Mouse (Mus musculus): ENCODE results near the gene Ldb2.

Gene Ldb2

DNA sequence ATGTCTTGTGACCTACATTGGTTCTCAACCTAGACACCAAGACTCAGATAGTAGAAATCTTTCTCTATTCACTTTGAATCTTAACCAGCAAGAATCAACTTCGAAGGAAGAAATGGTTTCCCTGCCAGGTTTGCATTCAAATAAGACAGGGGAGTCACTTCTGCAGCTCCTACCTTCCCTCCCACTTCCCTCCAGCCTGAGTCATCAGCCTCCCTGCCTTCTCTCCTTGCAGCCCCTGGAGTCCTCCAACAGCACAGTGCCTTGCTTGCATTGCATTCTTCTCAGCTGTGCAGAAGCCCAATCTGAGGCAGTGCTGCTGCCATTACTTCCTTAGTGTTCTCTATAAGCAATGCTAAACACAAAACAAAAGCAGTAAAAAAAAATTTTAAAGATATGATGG lies 79.6 kb downstream of the Ldb2 start:
- no peak for DNase-seq (ENCODE audit: low read depth)

- DNase-seq (ENCODE audit: low read depth), result no peak
These were observed 85.0 kb downstream of the Ldb2 start for GRCm38 (mm10) chr5:44714508-44714907.

DNA sequence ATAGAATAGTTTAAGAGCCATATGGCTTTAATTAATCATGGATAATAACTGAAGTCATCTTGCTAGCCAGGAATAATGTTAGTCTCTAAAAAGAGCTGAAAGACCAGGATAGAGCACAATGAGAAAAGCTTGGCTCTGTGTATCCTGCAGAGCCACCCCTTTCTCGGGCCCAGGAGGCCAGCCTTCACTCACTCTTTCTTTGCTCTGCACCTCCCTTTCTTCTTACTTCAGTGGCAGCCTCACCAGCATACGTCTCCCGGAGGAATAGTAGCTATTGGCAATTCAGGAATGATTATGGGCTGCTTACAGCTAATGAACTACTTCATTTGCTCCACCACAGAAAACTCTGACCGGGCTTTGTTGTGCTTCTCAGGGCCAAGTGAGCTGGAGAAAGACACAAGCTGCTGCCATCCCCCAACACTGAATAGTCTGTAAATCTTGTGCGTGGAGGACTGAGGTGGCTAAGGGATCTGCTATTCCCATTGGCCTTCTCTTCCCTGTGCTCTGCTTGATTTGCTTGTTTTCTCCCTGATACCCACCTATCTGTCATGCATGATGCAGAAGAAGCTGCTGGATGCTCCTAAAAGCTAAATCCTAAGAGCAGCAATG lies 86.2 kb downstream of the Ldb2 start:
- DNase-seq (ENCODE audit: low read depth), result no peak

- no peak for DNase-seq (ENCODE audit: low read depth)
These were observed 88.3 kb downstream of the Ldb2 start for GRCm38 (mm10) chr5:44711211-44711610.

GRCm38 (mm10) chr5:44710132-44710871 lies 89.2 kb downstream of the Ldb2 start:
- DNase-seq (ENCODE audit: low read depth), result no peak

GRCm38 (mm10) chr5:44709276-44709675 lies 90.2 kb downstream of the Ldb2 start:
- no peak for DNase-seq (ENCODE audit: low read depth)

DNA sequence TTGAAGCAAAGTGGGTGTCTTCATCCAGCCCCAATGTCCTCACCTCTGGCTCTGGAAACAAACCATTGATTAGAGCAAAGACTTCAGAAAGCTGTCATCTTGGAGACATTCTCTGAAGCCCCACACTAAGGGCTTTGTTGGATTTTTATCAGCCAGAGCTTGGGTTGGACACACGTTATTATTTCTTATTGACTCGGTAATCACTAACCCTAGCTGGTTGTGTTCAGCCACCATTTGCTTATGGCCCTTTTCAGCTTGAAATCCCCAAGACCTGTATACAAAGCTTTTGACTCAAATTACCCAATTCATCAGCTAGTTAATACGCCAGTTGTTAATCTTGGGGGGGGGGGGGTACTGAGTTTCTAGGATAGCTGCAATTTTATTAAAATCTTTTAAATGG lies 91.5 kb downstream of the Ldb2 start:
- no peak for DNase-seq (ENCODE audit: low read depth)

- no peak for DNase-seq (ENCODE audit: low read depth)
These were observed 92.3 kb downstream of the Ldb2 start for GRCm38 (mm10) chr5:44706997-44707698.

- no peak for DNase-seq (ENCODE audit: low read depth)
These were observed 101.5 kb downstream of the Ldb2 start for GRCm38 (mm10) chr5:44697993-44698392.

DNA sequence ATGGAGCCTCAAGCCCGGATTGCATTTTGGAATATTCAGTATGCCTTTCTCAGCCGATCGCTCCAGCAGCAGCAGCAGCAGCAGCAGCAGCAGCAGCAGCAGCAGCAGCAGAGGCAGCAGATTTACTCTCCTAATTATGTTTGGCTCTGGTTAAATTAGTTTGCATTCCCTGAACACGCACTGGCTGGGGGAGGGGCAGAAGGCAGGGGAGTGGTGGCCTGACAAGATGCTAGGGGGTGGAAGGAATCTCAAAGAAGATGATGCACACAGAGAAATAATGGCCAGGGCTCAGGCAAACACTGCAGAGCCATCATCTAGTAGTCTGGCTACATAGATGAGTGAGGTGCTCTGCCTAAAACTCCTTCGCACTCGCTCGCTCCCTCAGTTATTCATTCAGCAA lies 102.9 kb downstream of the Ldb2 start:
- no peak for DNase-seq (ENCODE audit: low read depth)

DNA sequence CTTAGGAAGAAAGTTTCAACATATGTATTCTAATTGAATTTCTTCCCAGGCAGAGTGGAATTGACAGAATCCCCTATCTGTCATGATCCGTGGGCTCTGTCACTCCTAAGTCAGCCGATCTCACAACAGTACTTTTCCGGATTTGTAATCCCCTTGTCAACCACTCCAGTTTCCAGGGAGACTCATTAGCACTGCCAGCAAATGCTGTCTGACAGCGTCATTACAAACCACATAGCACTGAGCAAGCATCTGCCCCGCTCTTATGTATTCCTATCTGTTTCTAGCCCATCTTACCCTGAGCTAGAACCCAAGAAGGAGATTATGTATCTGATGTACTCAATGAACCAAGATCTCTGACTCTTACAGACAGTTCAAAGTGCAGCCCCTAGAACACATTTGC lies 105.8 kb downstream of the Ldb2 start:
- no peak for DNase-seq (ENCODE audit: low read depth)

- no peak for DNase-seq (ENCODE audit: low read depth)
These were observed 113.1 kb downstream of the Ldb2 start for GRCm38 (mm10) chr5:44686344-44686743.

DNA sequence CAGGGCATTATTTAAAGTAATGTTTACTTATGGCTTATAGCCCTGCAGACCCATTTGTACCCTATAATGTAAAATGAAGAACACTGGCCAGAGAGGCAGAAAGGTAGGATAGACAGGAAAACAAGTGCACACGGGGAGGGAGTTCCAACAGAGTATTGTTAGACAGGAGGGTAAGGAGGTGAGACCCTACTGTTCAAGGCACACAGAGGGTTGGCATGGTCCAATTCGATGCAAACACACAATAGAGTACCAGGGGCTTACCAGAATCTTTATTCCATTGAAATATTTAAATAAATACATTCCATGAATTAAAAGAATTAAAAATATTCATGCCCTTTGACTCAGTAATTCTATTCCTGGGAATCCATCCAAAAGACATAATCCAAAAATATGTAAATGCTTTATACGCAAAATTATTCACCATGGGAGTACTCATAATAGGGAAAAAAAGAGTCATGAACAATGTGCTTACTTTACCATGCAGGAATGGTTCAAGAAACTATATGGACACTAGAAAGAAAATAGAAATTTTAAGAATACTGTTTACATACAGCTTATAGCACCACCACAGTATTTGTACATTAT lies 118.3 kb downstream of the Ldb2 start:
- no peak for DNase-seq (ENCODE audit: low read depth)

DNA sequence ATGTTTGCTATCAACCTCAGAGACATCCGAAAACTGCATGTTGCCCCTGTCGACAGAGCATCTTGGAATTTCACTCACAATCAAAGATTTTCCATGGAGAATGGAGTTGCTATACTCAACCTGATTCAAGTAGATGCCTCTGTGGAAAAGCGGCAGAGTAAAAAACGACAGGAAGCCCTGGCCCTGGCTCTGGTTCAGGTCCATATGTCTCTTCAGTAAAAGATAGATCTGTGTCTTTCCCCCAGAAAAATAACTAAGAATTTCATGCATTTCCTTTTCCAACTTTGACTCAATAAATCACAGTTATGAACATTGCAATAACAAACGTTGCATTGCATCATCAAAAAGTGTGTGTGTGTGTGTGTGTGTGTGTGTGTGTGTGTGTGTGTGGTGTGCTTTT lies 121.7 kb downstream of the Ldb2 start:
- DNase-seq (ENCODE audit: low read depth), result no peak

DNA sequence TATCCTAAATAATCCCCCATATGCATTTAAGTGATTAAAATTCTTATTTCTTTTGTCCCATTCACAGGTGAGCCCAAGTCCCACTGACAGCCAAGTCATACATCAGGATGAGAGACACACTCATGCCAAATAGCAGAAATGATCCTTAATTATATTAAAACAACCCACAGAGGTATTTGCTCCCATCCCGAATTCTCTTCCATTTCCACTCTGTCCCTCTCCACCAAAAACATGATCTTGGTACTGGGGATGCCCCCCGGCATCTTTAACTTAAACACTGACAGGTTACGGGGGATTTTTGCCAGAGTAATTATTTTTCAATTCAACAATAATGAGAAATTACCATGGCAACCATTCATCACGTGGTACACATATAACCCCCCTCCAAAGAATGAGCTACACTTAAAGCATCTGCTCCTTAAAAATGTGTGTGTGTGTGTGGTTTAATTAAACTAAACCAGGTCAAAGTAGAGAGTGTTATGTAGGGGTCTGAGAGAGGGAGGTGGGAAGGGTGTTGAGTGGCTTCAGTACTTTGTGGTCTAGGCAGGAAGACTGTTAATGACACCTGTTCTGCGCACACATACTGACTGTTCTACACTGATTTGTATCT lies 123.2 kb downstream of the Ldb2 start:
- no peak for DNase-seq (ENCODE audit: low read depth)

DNA sequence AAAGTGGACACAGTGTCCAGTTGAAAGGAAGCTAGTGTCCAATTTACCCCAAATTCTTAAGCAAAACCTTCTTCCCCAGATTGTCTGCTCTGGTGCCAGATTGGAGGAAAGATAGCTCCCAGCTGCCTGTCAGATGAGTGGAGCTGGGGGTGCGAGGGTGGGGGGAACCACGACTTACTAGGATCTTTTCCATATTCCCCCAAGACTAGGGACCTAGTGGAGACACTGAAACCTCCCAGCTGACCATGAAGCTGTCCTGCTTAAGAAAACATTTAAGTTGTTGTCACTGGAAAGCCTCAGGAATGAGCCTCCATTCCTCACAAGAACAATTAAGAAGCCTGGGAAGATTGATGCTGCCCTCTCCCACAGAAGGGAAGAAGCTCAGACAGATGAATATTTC lies 129.1 kb downstream of the Ldb2 start:
- DNase-seq (ENCODE audit: low read depth), result no peak

GRCm38 (mm10) chr5:44667907-44668306 lies 131.6 kb downstream of the Ldb2 start:
- no peak for DNase-seq (ENCODE audit: low read depth)

DNA sequence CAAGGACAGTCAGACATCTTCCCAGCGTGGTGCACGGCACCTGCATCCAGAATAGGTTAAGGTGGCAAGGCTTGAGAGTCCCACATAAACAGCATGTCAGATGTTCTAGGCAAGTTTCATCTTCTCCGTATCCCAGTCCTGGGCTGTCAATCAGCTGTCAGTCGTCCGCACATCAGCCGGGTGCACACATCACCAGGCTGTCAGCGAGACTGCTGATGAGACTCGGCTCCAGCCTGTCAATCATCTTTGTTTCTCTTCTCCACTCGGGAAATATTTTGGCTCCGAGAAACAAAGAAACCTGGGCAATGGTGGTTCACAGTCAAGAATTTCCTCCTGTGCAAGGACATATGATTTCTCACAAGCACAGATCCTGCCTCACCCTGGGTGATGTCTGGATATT lies 132.1 kb downstream of the Ldb2 start:
- DNase-seq (ENCODE audit: low read depth), result no peak

GRCm38 (mm10) chr5:44659651-44660050 lies 139.8 kb downstream of the Ldb2 start:
- DNase-seq (ENCODE audit: low read depth), result no peak

DNA sequence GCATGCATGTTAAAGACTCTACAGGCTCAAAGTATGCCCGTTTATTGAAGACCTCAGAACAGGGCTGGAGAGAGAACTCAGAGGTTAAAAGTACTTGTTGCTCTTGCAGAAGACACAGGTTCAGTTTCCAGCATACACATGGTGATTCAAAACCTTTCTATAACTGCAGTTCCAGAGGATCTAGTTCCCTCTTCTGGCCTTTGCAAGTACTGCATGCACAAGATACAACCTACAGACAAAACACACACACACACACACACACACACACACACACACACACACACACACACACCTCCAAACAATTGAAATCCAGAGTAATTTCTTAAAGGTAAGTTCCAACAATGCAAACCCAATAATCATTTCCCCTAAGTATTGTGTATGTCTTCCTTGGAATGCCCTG lies 142.8 kb downstream of the Ldb2 start:
- peak; percentile 1 for DNase-seq (ENCODE audit: low read depth)

DNA sequence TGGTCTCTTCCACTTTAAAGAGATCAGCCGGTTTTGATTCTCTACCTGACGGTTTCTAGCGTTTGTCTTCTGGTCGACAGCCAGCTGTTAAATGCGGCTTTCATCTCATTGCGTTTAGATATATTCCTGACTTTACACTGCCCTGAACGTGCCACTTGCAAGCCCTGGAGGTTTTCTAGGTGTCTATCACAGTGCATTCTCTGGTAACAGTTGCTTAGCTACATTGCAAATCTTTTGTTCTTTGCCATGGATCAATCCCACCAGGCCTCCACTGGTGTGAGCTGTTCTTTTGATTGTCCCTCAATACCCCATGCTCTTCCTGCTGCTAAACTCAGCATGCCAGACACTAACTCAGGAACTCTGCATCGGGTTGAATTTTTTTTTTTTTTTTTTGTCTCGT lies 145.1 kb downstream of the Ldb2 start:
- no peak for DNase-seq (ENCODE audit: low read depth)

GRCm38 (mm10) chr5:44646842-44647190 lies 152.7 kb downstream of the Ldb2 start:
- DNase-seq (ENCODE audit: low read depth), result no peak

All from induced T-regulatory cell, adult 2 months (primary cell).